Mouse (Mus musculus) hindbrain, embryonic 11.5 days (tissue): ENCODE results near the gene Panx3. TPM values are rescaled to one million over a fixed set of nuclear protein-coding genes. Genes with fewer than 3 reads are reported as not detected.

Source experiments
- ATAC-seq: fragments of 200-750 bp; cut with Nextera tagmentation; 2 replicates; pipeline ENCODE4 v1.8.0; 2017; ENCODE audit warnings: mild to moderate bottlenecking, moderate TSS enrichment, moderate library complexity; ENCODE audit not compliant: low FRiP score
- DNase-seq: peaks from one replicate; pipeline ENCODE4 v3.0.0-alpha.2; 2015; ENCODE audit warnings: low spot score
- H3K27ac ChIP-seq: fragments of 300-500 bp; sonication (generic); 2 replicates; pipeline ENCODE4 v1.5.1; 2014; ENCODE audit warnings: mild to moderate bottlenecking, low read depth, low read length
- H3K27me3 ChIP-seq: fragments of 300-500 bp; sonication (generic); 2 replicates; pipeline ENCODE4 v1.6.1; 2014; ENCODE audit warnings: mild to moderate bottlenecking, low read length, moderate library complexity, mixed read lengths; ENCODE audit not compliant: control insufficient read depth, insufficient read depth
- H3K36me3 ChIP-seq: fragments of 300-500 bp; sonication (generic); 2 replicates; pipeline ENCODE4 v1.6.1; 2014; ENCODE audit warnings: mild to moderate bottlenecking, low read length, moderate library complexity, mixed read lengths; ENCODE audit not compliant: control insufficient read depth, insufficient read depth
- H3K4me1 ChIP-seq: fragments of 300-500 bp; sonication (generic); replicated peaks from 2 replicates; pipeline ENCODE4 v1.6.1; 2014; ENCODE audit warnings: low read length, mixed read lengths; ENCODE audit not compliant: control insufficient read depth, insufficient read depth
- H3K4me2 ChIP-seq: fragments of 300-500 bp; sonication (generic); replicated peaks from 2 replicates; pipeline ENCODE4 v1.6.1; 2014; ENCODE audit warnings: mild to moderate bottlenecking, low read depth, low read length
- H3K4me3 ChIP-seq: fragments of 300-500 bp; sonication (generic); 2 replicates; pipeline ENCODE4 v1.5.1; 2014; ENCODE audit warnings: low read depth, low read length
- H3K9ac ChIP-seq: fragments of 300-500 bp; sonication (generic); 2 replicates; pipeline ENCODE4 v1.6.1; 2014; ENCODE audit warnings: low read depth, low read length
- H3K9me3 ChIP-seq: fragments of 300-500 bp; sonication (generic); 2 replicates; pipeline ENCODE4 v1.6.1; 2016; ENCODE audit warnings: low read length; ENCODE audit not compliant: control insufficient read depth
- WGBS: fragments of 180-500 bp; shearing (Covaris S2); extraction: QIAGEN DNeasy Blood & Tissue Kit; methylation state at CpG from one replicate; pipeline ENCODE4 v1.1.7; 2014; 5-methylcytosine and 5-hydroxymethylcytosine counted together
- polyA plus RNA-seq: library from polyadenylated mRNA; unstranded; fragments of >200 nt; fragmentation: Nextera tagmentation; extraction: Ambion mirVana; gene quantifications from 2 replicates; pipeline ENCODE4 v1.2.1, GENCODE M21; 2014

Panx3 gene
- polyA plus RNA-seq, 1 experiment from 2014 or later, result 0.28 TPM

DNA sequence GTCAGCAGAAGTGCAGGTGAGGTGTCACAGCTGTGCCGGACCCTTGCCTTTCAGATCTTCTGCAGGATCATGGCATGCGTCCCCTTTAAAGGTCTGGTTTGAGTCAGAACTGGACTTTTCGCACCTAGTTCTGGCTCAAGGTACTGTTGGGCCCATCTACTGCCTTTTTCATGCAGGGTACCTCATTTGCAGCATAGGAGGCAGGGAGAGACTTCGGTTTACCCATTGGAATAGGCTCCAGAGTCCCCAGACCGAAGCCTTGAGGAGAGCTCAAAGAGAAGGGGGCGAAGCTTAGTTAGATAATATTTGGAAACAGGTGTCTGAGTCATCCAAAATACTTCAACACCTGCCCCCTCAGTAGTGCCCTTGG lies 55.1 kb downstream of the Panx3 start:
- Histone ChIP-seq H3K4me1 (no peaks in the 10 kb centered on the region), H3K27ac (peak overlapping the region; percentile 24; the same call in 1 of the 2 replicates), H3K36me3 (no peaks in the 10 kb centered on the region), H3K4me3 (peak overlapping the region; percentile 56), H3K4me2 (peak overlapping the region; percentile 80), H3K9me3 (no peaks in the 10 kb centered on the region), H3K27me3 (no peaks in the 10 kb centered on the region), H3K9ac (peak overlapping the region; percentile 83; the same call in 1 of the 2 replicates)
- ATAC-seq (peak; percentile 56), DNase-seq (no peak)
- WGBS, result 25% methylated on average over 6 of the region's 6 CpGs

DNA sequence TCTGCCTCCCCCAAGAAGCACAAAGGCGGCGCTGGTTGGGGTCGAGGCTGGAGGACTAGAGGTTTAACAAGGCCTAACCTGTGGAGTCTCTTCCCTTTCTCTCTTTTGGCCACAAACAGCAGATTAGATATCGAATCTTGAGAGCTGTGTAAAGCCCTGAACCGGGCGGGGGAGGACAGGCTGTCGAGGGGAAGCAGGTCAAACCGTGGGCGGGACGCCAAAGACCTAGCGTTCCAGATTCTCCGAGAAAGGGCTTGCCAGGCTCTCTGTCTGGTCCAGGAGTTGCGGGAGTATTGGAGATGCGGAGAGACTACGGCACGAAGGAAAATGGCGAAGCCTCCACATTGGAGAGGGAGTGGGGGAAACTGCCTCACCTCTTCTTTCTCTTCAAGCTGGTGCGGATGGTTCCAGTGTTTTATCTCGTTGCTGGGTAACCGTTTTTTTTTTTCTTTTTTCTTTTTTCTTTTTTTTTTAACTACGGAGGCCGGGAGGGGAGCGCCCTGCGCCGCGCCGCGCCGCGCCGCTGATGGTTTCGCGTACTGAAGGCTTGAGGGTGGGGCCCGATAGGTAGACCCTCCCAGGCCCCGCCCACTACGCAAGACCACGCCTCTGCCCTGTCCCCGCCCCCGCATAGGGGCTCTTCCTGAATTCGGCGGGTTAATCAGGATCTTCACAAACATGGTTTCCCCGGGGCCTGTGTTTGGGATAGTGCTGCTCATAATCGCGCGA lies 55.7 kb downstream of the Panx3 start, which contains the start of gene Spa17:
Gene Spa17 (minus strand): TSS at position 541 of the 729 bp plus-strand sequence.
- peak within 1 kb of the TSS; percentile 67 for H3K27ac ChIP-seq
- H3K36me3 ChIP-seq, result no peaks in the 10 kb centered on the region
- WGBS, result under 1% methylated on average over 45 of the region's 45 CpGs
- H3K9me3 ChIP-seq, result no peaks in the 10 kb centered on the region
- DNase-seq (peak; percentile 94), ATAC-seq (peak; percentile 96)
- H3K27me3 ChIP-seq, result no peaks in the 10 kb centered on the region
- H3K4me1 ChIP-seq, result no peaks in the 10 kb centered on the region
- H3K4me3 ChIP-seq, result peak within 1 kb of the TSS; percentile 56
- H3K4me2 ChIP-seq, result peak within 1 kb of the TSS; percentile 80
- peak within 1 kb of the TSS; percentile 83 for H3K9ac ChIP-seq

Other genes with a start within 250 kb of the Panx3 start
- 120 TPM in 2 replicates for gene Robo3, start 236.0 kb downstream of the Panx3 start, polyA plus RNA-seq
- gene Msantd2, start 179.9 kb downstream of the Panx3 start, polyA plus RNA-seq, result 41.1 and 42.3 TPM in 2 replicates
- 29.1 and 31.2 TPM in 2 replicates for gene Esam, start 141.2 kb downstream of the Panx3 start, polyA plus RNA-seq
- gene Vsig2, start 130.0 kb downstream of the Panx3 start, polyA plus RNA-seq, result 0.80 and 0.85 TPM in 2 replicates
- gene Nrgn, start 116.3 kb downstream of the Panx3 start, polyA plus RNA-seq, result 3.4 TPM in 2 replicates
- 7.8 and 8.8 TPM in 2 replicates for gene Siae, start 113.5 kb downstream of the Panx3 start, polyA plus RNA-seq
- 19.8 and 22.2 TPM in 2 replicates for gene Spa17, start 55.5 kb downstream of the Panx3 start, polyA plus RNA-seq
- gene Tbrg1, start 11.9 kb downstream of the Panx3 start, polyA plus RNA-seq, result 142 and 151 TPM in 2 replicates
- gene Olfr160, start 47.0 kb upstream of the Panx3 start, polyA plus RNA-seq, result not detected in 2 replicates
- gene Olfr874, start 75.9 kb upstream of the Panx3 start, polyA plus RNA-seq, result not detected in 2 replicates
- not detected in 2 replicates for gene Olfr875, start 102.6 kb upstream of the Panx3 start, polyA plus RNA-seq
- not detected in 2 replicates for gene Olfr876, start 133.8 kb upstream of the Panx3 start, polyA plus RNA-seq
- 0.11 TPM in 1 of 2 replicates, not detected in the other for gene Olfr877, start 185.0 kb upstream of the Panx3 start, polyA plus RNA-seq
- not detected in 2 replicates for gene Olfr145, start 227.5 kb upstream of the Panx3 start, polyA plus RNA-seq
- gene Olfr878, start 248.6 kb upstream of the Panx3 start, polyA plus RNA-seq, result not detected in 2 replicates